12 mouse cellular contexts compared by ENCODE assay signal in the genomic region with DNA sequence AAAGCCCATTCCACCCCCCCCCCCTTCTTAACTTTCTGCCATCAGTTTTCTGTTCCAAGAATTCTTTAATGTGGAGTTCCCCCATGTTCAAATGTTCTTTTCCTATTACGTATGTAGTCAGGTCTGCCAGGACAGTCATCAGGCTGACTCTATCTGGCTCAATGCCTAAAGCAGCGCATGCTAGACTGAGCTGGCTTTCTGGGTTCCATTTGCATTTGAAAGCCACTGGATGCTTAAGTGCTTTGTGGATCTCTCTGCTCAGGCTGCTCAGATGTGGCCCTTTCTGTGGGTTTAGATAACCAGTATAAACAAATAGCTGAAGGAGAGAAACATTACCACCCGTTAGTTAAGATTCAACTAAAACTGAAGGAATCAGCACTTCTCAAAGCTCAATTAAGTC.
A peak's percentile ranks its signal among the peaks of the same experiment; 100 is the strongest.
DNase-seq lines count a peak whose midpoint lies in the region; ATAC-seq and TF ChIP-seq lines count a peak whose summit lies in the region.
"Had no signal": no experiment of that assay in that cellular context is flagged by ENCODE, and none has a peak within 500 bp of the region (broad histone marks: within the 10 kb centered on the region; RNA-seq: fewer than 3 reads in every experiment).

No protein-coding gene starts in this region.

- H3K4me1 ChIP-seq in lung, postnatal 0 days (ENCODE audit: insufficient read depth, low read depth, low read length) = no peaks in the 10 kb centered on the region
- H3K4me1 ChIP-seq in hindbrain, embryonic 12.5 days = no peaks in the 10 kb centered on the region
- H3K4me1 ChIP-seq in neural tube, embryonic 13.5 days (replicated peaks) = peaks cover 5% of the 10 kb centered on the region; the same call in 1 of the 2 replicates
- H3K4me1 ChIP-seq: limb, embryonic 15.5 days had no signal

- no peak for ATAC-seq in lung, postnatal 0 days
- peak; percentile 85 for ATAC-seq in hindbrain, embryonic 12.5 days (ENCODE audit: low FRiP score)
- peak; percentile 88 for ATAC-seq in neural tube, embryonic 13.5 days (ENCODE audit: low read depth)

- H3K36me3 ChIP-seq in lung, postnatal 0 days (ENCODE audit: insufficient read depth, low read length) = no peaks in the 10 kb centered on the region
- H3K36me3 ChIP-seq in hindbrain, embryonic 12.5 days = no peaks in the 10 kb centered on the region
- no peaks in the 10 kb centered on the region for H3K36me3 ChIP-seq in neural tube, embryonic 13.5 days
- H3K36me3 ChIP-seq: limb, embryonic 15.5 days had no signal

- TF ChIP-seq EP300 in lung, postnatal 0 days (IDR thresholded peaks at IDR 0.05) = no peak

- no peak overlapping the region for H3K9ac ChIP-seq in lung, postnatal 0 days (replicated peaks; ENCODE audit: low read depth)
- H3K9ac ChIP-seq in hindbrain, embryonic 12.5 days = no peak overlapping the region
- no peak overlapping the region for H3K9ac ChIP-seq in neural tube, embryonic 13.5 days
- H3K9ac ChIP-seq: limb, embryonic 15.5 days had no signal

- H3K4me2 ChIP-seq in lung, postnatal 0 days (replicated peaks; ENCODE audit: low read depth, low read length) = no peak overlapping the region
- H3K4me2 ChIP-seq in hindbrain, embryonic 12.5 days (replicated peaks) = no peak overlapping the region
- no peak overlapping the region for H3K4me2 ChIP-seq in neural tube, embryonic 13.5 days
- H3K4me2 ChIP-seq: limb, embryonic 15.5 days had no signal

- H3K9me3 ChIP-seq in lung, postnatal 0 days (ENCODE audit: low read length) = no peaks in the 10 kb centered on the region
- H3K9me3 ChIP-seq in hindbrain, embryonic 12.5 days (replicated peaks) = no peaks in the 10 kb centered on the region
- no peaks in the 10 kb centered on the region for H3K9me3 ChIP-seq in neural tube, embryonic 13.5 days
- H3K9me3 ChIP-seq: limb, embryonic 15.5 days had no signal

- no peaks in the 10 kb centered on the region for H3K27me3 ChIP-seq in lung, postnatal 0 days (replicated peaks; ENCODE audit: insufficient read depth, low read length)
- H3K27me3 ChIP-seq in hindbrain, embryonic 12.5 days = no peaks in the 10 kb centered on the region
- no peaks in the 10 kb centered on the region for H3K27me3 ChIP-seq in neural tube, embryonic 13.5 days
- H3K27me3 ChIP-seq: limb, embryonic 15.5 days had no signal

- no peak overlapping the region for H3K27ac ChIP-seq in lung, postnatal 0 days (ENCODE audit: low read length)
- H3K27ac ChIP-seq in hindbrain, embryonic 12.5 days = no peak overlapping the region
- H3K27ac ChIP-seq in neural tube, embryonic 13.5 days (replicated peaks) = no peak overlapping the region
- H3K27ac ChIP-seq: kidney, postnatal 0 days; limb, embryonic 15.5 days; stomach, postnatal 0 days had no signal

- DNase-seq in adrenal gland, postnatal 10 days = peak; percentile 10
- no peak for DNase-seq in adrenal gland, postnatal 25 days
- DNase-seq in lung, postnatal 0 days (ENCODE audit: low spot score) = peak; percentile 20
- no peak for DNase-seq in lung, postnatal 36 days
- no peak for DNase-seq in kidney, postnatal 36 days
- DNase-seq in urinary bladder, adult 2 months (ENCODE audit: low spot score) = no peak
- DNase-seq: cerebellum, adult 9-11 months had no signal

- TF ChIP-seq CTCF in lung, postnatal 0 days (IDR thresholded peaks at IDR 0.05) = no peak

- H3K4me3 ChIP-seq in lung, postnatal 0 days (ENCODE audit: low read depth, low read length) = no peak overlapping the region
- no peak overlapping the region for H3K4me3 ChIP-seq in hindbrain, embryonic 12.5 days
- no peak overlapping the region for H3K4me3 ChIP-seq in neural tube, embryonic 13.5 days
- H3K4me3 ChIP-seq: limb, embryonic 15.5 days had no signal

- 29% methylated on average over 3 of the region's 3 CpGs for WGBS in lung, postnatal 0 days
- 14% methylated on average over 3 of the region's 3 CpGs for WGBS in hindbrain, embryonic 12.5 days
- whole genome bisulfite sequencing in neural tube, embryonic 13.5 days = 17% methylated on average over 3 of the region's 3 CpGs

Comparison
In these comparisons a context has a peak if more than half of its experiments do, and no peak if none do; other contexts are left out.
1. DNase-seq: peak in adrenal gland, postnatal 10 days (single experiment) and lung, postnatal 0 days (single experiment); none in adrenal gland, postnatal 25 days (single experiment), lung, postnatal 36 days (single experiment), kidney, postnatal 36 days (0 of 2) and urinary bladder, adult 2 months (single experiment).